Mouse (Mus musculus) right cerebral cortex, adult 2 months (tissue): ENCODE measurements at regions not wholly inside any gene's neighbourhood (a gene's known extent, or its start where the extent isn't known, plus 50 kb on each side); places are given as distances from the start of the nearest gene placed in this dataset.

ENCODE experiments used
- DNase-seq, 2 experiments: peaks; one replicate each; pipeline ENCODE4 v3.0.0; 2021 to 2022; ENCODE audit warnings: low spot score in 2 of 2

- no peak for DNase-seq
These were observed 580.2 kb downstream of the Zfp706 start for GRCm38 (mm10) chr15:36427334-36427733.

GRCm38 (mm10) chr15:36425902-36426301, 581.7 kb downstream of the Zfp706 start:
- DNase-seq = no peak

- DNase-seq = no peak
These were observed 583.5 kb downstream of the Zfp706 start for GRCm38 (mm10) chr15:36424047-36424446.

- DNase-seq = no peak
These were observed 584.8 kb downstream of the Zfp706 start for GRCm38 (mm10) chr15:36422781-36423180.

- no peak for DNase-seq
These were observed 587.6 kb downstream of the Zfp706 start for GRCm38 (mm10) chr15:36419943-36420480.

GRCm38 (mm10) chr15:36417426-36417825, 590.1 kb downstream of the Zfp706 start:
- DNase-seq = peak in 1 of 2 experiments; percentile 35

- no peak for DNase-seq
These were observed 591.9 kb downstream of the Zfp706 start for GRCm38 (mm10) chr15:36415552-36416249.

GRCm38 (mm10) chr15:36412016-36412415, 595.6 kb downstream of the Zfp706 start:
- no peak for DNase-seq

- DNase-seq = no peak
These were observed 602.1 kb downstream of the Zfp706 start for GRCm38 (mm10) chr15:36405446-36405845.

- DNase-seq = no peak
These were observed 604.0 kb downstream of the Zfp706 start for GRCm38 (mm10) chr15:36403336-36404119.

- DNase-seq = no peak
These were observed 605.5 kb downstream of the Zfp706 start for GRCm38 (mm10) chr15:36402051-36402450.

GRCm38 (mm10) chr15:36400311-36400840, 607.2 kb downstream of the Zfp706 start:
- no peak for DNase-seq

GRCm38 (mm10) chr15:36399355-36400012, 608.1 kb downstream of the Zfp706 start:
- DNase-seq = no peak

- no peak for DNase-seq
These were observed 609.2 kb downstream of the Zfp706 start for GRCm38 (mm10) chr15:36398099-36398982.

GRCm38 (mm10) chr15:36396791-36397190, 610.8 kb downstream of the Zfp706 start:
- DNase-seq = no peak

GRCm38 (mm10) chr15:36396245-36396644, 611.3 kb downstream of the Zfp706 start:
- DNase-seq = no peak

- DNase-seq = no peak
These were observed 611.9 kb downstream of the Zfp706 start for GRCm38 (mm10) chr15:36395672-36396050.

- DNase-seq = no peak
These were observed 612.5 kb downstream of the Zfp706 start for GRCm38 (mm10) chr15:36394914-36395671.

GRCm38 (mm10) chr15:36389775-36390174, 617.8 kb downstream of the Zfp706 start:
- no peak for DNase-seq

- no peak for DNase-seq
These were observed 626.3 kb downstream of the Zfp706 start for GRCm38 (mm10) chr15:36381228-36381671.
